In the genomic region with DNA sequence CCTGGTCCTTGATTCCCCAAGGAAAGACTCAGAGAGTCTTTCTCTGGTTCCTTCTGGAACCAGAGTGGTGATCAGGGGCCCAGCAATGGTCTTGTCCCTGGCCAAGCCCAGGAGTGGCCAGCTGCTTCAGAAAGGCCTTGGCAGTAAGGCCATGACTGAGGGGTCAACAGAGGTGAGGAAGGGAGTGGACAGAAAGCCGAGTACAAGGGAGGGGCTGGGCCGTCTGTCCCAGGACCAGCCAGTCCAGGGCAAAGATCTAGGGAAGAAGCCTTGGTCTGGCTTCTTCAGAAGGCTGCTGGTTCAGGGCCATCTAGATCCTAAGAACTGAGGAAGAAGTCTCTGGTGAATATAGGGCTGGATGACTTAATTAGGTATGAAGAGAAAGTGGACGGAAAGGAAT, we compare ENCODE assay signal across 16 mouse cellular contexts. TPM values are rescaled to one million over a fixed set of nuclear protein-coding genes. Genes with fewer than 3 reads are reported as not detected.
DNase-seq lines count a peak whose midpoint lies in the region; ATAC-seq and TF ChIP-seq lines count a peak whose summit lies in the region.
"Had no signal": no experiment of that assay in that cellular context is flagged by ENCODE, and none has a peak within 500 bp of the region (broad histone marks: within the 10 kb centered on the region; RNA-seq: fewer than 3 reads in every experiment).

No protein-coding gene starts in this region.

- H3K9ac ChIP-seq in hindbrain, embryonic 11.5 days (ENCODE audit: low read depth, low read length): no peak overlapping the region
- H3K9ac ChIP-seq in hindbrain, embryonic 16.5 days (ENCODE audit: low read depth, low read length): no peak overlapping the region
- H3K9ac ChIP-seq: heart, embryonic 15.5 days; lung, embryonic 14.5 days had no signal

- H3K27ac ChIP-seq in hindbrain, embryonic 11.5 days (ENCODE audit: low read depth, low read length): peak overlapping the region; percentile 77
- no peak overlapping the region for H3K27ac ChIP-seq in hindbrain, embryonic 16.5 days (ENCODE audit: low read depth, low read length)
- H3K27ac ChIP-seq in cerebellum, adult 2 months (ENCODE audit: insufficient read depth, low read length): no peak overlapping the region
- H3K27ac ChIP-seq: heart, embryonic 15.5 days had no signal

- intact Hi-C loops in heart, postnatal 10 days (cut with DNase I): no loop called here

- WGBS in hindbrain, embryonic 11.5 days: 33% methylated on average over 3 of the region's 3 CpGs
- WGBS in hindbrain, embryonic 16.5 days: 52% methylated on average over 3 of the region's 3 CpGs
- 68% methylated on average over 3 of the region's 3 CpGs for WGBS in cerebellum, adult 2 months

- peaks cover 4% of the 10 kb centered on the region; the same call in 1 of the 2 replicates for H3K27me3 ChIP-seq in hindbrain, embryonic 11.5 days (ENCODE audit: control insufficient read depth, insufficient read depth, low read length)
- no peaks in the 10 kb centered on the region for H3K27me3 ChIP-seq in hindbrain, embryonic 16.5 days (replicated peaks; ENCODE audit: control insufficient read depth, insufficient read depth, low read length)
- no peaks in the 10 kb centered on the region; the same call in 1 of the 2 replicates for H3K27me3 ChIP-seq in cerebellum, adult 2 months (ENCODE audit: control insufficient read depth, insufficient read depth, low read length)

- no peak for DNase-seq in hindbrain, embryonic 11.5 days (ENCODE audit: low spot score)
- peak; percentile 25 for DNase-seq in ovary, adult 18-20 months (ENCODE audit: low spot score)
- no peak for DNase-seq in ovary, postnatal 10 days (ENCODE audit: low spot score)
- DNase-seq in heart, postnatal 10 days: peak; percentile 38 to 46
- DNase-seq in skeletal muscle tissue, adult 2 months (ENCODE audit: low read depth, low spot score): peak; percentile 81
- DNase-seq in lung, postnatal 36 days: no peak
- no peak for DNase-seq in cerebellum, adult 2 months
- DNase-seq: cerebellum, postnatal 10 days; layer of hippocampus, postnatal 36 days; left cerebral cortex, postnatal 4 days; lung, embryonic 14.5 days; right cerebral cortex, adult 18-20 months; thymus, adult 18-20 months had no signal

- no peak for ATAC-seq in hindbrain, embryonic 11.5 days (ENCODE audit: low FRiP score)
- ATAC-seq in hindbrain, embryonic 16.5 days: no peak

- H3K36me3 ChIP-seq in hindbrain, embryonic 11.5 days (ENCODE audit: control insufficient read depth, insufficient read depth, low read length): no peaks in the 10 kb centered on the region
- H3K36me3 ChIP-seq in hindbrain, embryonic 16.5 days (ENCODE audit: control insufficient read depth, insufficient read depth, low read length): no peaks in the 10 kb centered on the region
- H3K36me3 ChIP-seq: forebrain, embryonic 12.5 days; heart, embryonic 15.5 days had no signal

- peaks cover 6% of the 10 kb centered on the region for H3K4me1 ChIP-seq in hindbrain, embryonic 11.5 days (replicated peaks; ENCODE audit: control insufficient read depth, insufficient read depth, low read length)
- peaks cover 9% of the 10 kb centered on the region for H3K4me1 ChIP-seq in hindbrain, embryonic 16.5 days (ENCODE audit: control insufficient read depth, insufficient read depth, low read depth, low read length)
- H3K4me1 ChIP-seq in cerebellum, adult 2 months (ENCODE audit: control insufficient read depth, insufficient read depth, low read length): no peaks in the 10 kb centered on the region

- H3K9me3 ChIP-seq in hindbrain, embryonic 11.5 days (ENCODE audit: control insufficient read depth, low read length): no peaks in the 10 kb centered on the region
- no peaks in the 10 kb centered on the region for H3K9me3 ChIP-seq in hindbrain, embryonic 16.5 days (ENCODE audit: control insufficient read depth, low read length)
- H3K9me3 ChIP-seq: forebrain, embryonic 12.5 days; heart, embryonic 15.5 days had no signal

- H3K4me2 ChIP-seq in hindbrain, embryonic 11.5 days (replicated peaks; ENCODE audit: low read depth, low read length): no peak overlapping the region
- no peak overlapping the region for H3K4me2 ChIP-seq in hindbrain, embryonic 16.5 days (ENCODE audit: low read length)
- H3K4me2 ChIP-seq: lung, embryonic 14.5 days had no signal

- TF ChIP-seq POLR2A in cerebellum, adult 2 months (IDR thresholded peaks at IDR 0.05; ENCODE audit: borderline replicate concordance, insufficient read depth, low read length): no peak

- H3K4me3 ChIP-seq in hindbrain, embryonic 11.5 days (ENCODE audit: low read depth, low read length): no peak overlapping the region
- no peak overlapping the region for H3K4me3 ChIP-seq in hindbrain, embryonic 16.5 days (ENCODE audit: low read length)
- H3K4me3 ChIP-seq in cerebellum, adult 2 months (replicated peaks; ENCODE audit: insufficient read depth, low read depth, low read length): no peak overlapping the region

- TF ChIP-seq CTCF in cerebellum, adult 2 months (IDR thresholded peaks at IDR 0.05; ENCODE audit: borderline replicate concordance, insufficient read depth, low read depth, low read length): no peak

RNA-seq across cellular contexts. Expression of a gene that starts 34.5 kb away (rescaled TPM):
- polyA plus RNA-seq in hindbrain, embryonic 11.5 days (2014; fragmentation: Nextera tagmentation; extraction: Ambion mirVana): 62.9 and 63.3 TPM in 2 replicates
- polyA plus RNA-seq in hindbrain, embryonic 16.5 days (2015; fragmentation: Nextera tagmentation; extraction: Ambion mirVana): 63.4 and 69.2 TPM in 2 replicates
- 10 to 100 TPM; 22.6 to 24.9 TPM for total RNA-seq in heart, postnatal 10 days (2021)
- polyA plus RNA-seq in cerebellum, adult 2 months (2012; rRNA removed): 65.9 and 66.5 TPM in 2 replicates

Comparison
In these comparisons a context has a peak if more than half of its experiments do, and no peak if none do; other contexts are left out.
1. DNase-seq: peak in ovary, adult 18-20 months (single experiment), heart, postnatal 10 days (2 of 2) and skeletal muscle tissue, adult 2 months (single experiment); none in hindbrain, embryonic 11.5 days (single experiment), ovary, postnatal 10 days (single experiment), lung, postnatal 36 days (single experiment) and cerebellum, adult 2 months (0 of 2).